Mouse (Mus musculus): Measurements from ENCODE around the gene Ankrd27. TPM values are rescaled to one million over a fixed set of nuclear protein-coding genes. Genes with fewer than 3 reads are reported as not detected.

The Ankrd27 gene
- polyA plus RNA-seq (2012; rRNA removed; ENCODE audit: low replicate concordance), result 29.2 and 32.7 TPM in 2 replicates

GRCm38 (mm10) chr7:35586055-35586905 is at the start of gene Ankrd27:
TSS of gene Ankrd27 (plus strand) at chr7:35586244.

GRCm38 (mm10) chr7:35537562-35537961 is 48.5 kb upstream of the Ankrd27 start, which contains the start of gene Tdrd12:
TSS of gene Tdrd12 (minus strand) at chr7:35537745.

GRCm38 (mm10) chr7:35556205-35556603 is 29.8 kb upstream of the Ankrd27 start, which contains the start of gene Nudt19:
TSS of gene Nudt19 (minus strand) at chr7:35556304.

GRCm38 (mm10) chr7:35585191-35586054 is 621 bp upstream of the Ankrd27 start, which contains the start of gene Rgs9bp:
TSS of gene Rgs9bp (minus strand) at chr7:35585582.

GRCm38 (mm10) chr7:35647101-35647698 is 61.2 kb downstream of the Ankrd27 start, which contains the start of gene Pdcd5:
TSS of gene Pdcd5 (minus strand) at chr7:35647521.

Other genes with a start within 250 kb of the Ankrd27 start
- gene Faap24, start 189.4 kb upstream of the Ankrd27 start, polyA plus RNA-seq (2012; rRNA removed; ENCODE audit: low replicate concordance), result 4.6 and 4.8 TPM in 2 replicates
- 10.5 and 17.6 TPM in 2 replicates for gene Cep89, start 189.2 kb upstream of the Ankrd27 start, polyA plus RNA-seq (2012; rRNA removed; ENCODE audit: low replicate concordance)
- gene Slc7a9, start 137.4 kb upstream of the Ankrd27 start, polyA plus RNA-seq (2012; rRNA removed; ENCODE audit: low replicate concordance), result 0.10 TPM in 1 of 2 replicates, not detected in the other
- gene Tdrd12, start 48.5 kb upstream of the Ankrd27 start, polyA plus RNA-seq (2012; rRNA removed; ENCODE audit: low replicate concordance), result 0.24 TPM in 1 of 2 replicates, not detected in the other
- gene Nudt19, start 29.9 kb upstream of the Ankrd27 start, polyA plus RNA-seq (2012; rRNA removed; ENCODE audit: low replicate concordance), result 36.9 and 59.9 TPM in 2 replicates
- 0.09 and 0.10 TPM in 2 replicates for gene Rgs9bp, start 662 bp upstream of the Ankrd27 start, polyA plus RNA-seq (2012; rRNA removed; ENCODE audit: low replicate concordance)
- 20.3 and 32.6 TPM in 2 replicates for gene Pdcd5, start 61.3 kb downstream of the Ankrd27 start, polyA plus RNA-seq (2012; rRNA removed; ENCODE audit: low replicate concordance)
- gene Dpy19l3, start 168.2 kb downstream of the Ankrd27 start, polyA plus RNA-seq (2012; rRNA removed; ENCODE audit: low replicate concordance), result 3.7 and 6.6 TPM in 2 replicates
- 5.7 and 6.5 TPM in 2 replicates for gene Zfp507, start 216.8 kb downstream of the Ankrd27 start, polyA plus RNA-seq (2012; rRNA removed; ENCODE audit: low replicate concordance)

Measured in mammary gland, adult 2 months (tissue).